Mouse (Mus musculus) embryonic facial prominence, embryonic 11.5 days (tissue): ENCODE measurements at regions not wholly inside any gene's neighbourhood (a gene's known extent, or its start where the extent isn't known, plus 50 kb on each side); places are given as distances from the start of the nearest gene placed in this dataset.

Experiments used
- ATAC-seq: fragments of 200-750 bp; cut with Nextera tagmentation; replicated peaks from 2 replicates; pipeline ENCODE4 v1.8.0; 2017; ENCODE audit warnings: low read depth; ENCODE audit not compliant: insufficient number of reproducible peaks, low FRiP score, low TSS enrichment
- DNase-seq: peaks from one replicate; pipeline ENCODE4 v3.0.0-alpha.2; 2015; ENCODE audit warnings: low spot score
- H3K27ac ChIP-seq: fragments of 300-500 bp; sonication (generic); replicated peaks from 2 replicates; pipeline ENCODE4 v1.5.1; 2014; ENCODE audit warnings: mild to moderate bottlenecking, low read depth, low read length, control low read depth
- H3K27me3 ChIP-seq: fragments of 300-500 bp; sonication (generic); 2 replicates; pipeline ENCODE4 v1.6.1; 2014; ENCODE audit warnings: mild to moderate bottlenecking, low read length, moderate library complexity, mixed read lengths; ENCODE audit not compliant: control insufficient read depth, insufficient read depth
- H3K36me3 ChIP-seq: fragments of 300-500 bp; sonication (generic); replicated peaks from 2 replicates; pipeline ENCODE4 v1.6.1; 2014; ENCODE audit warnings: low read depth, mild to moderate bottlenecking, low read length, moderate library complexity, mixed read lengths; ENCODE audit not compliant: control insufficient read depth, insufficient read depth
- H3K4me1 ChIP-seq: fragments of 300-500 bp; sonication (generic); 2 replicates; pipeline ENCODE4 v1.6.1; 2014; ENCODE audit warnings: low read length, mixed read lengths; ENCODE audit not compliant: control insufficient read depth, insufficient read depth
- H3K4me2 ChIP-seq: fragments of 300-500 bp; sonication (generic); 2 replicates; pipeline ENCODE4 v1.6.1; 2014; ENCODE audit warnings: low read depth, mild to moderate bottlenecking, control low read depth, low read length, moderate library complexity
- H3K4me3 ChIP-seq: fragments of 300-500 bp; sonication (generic); 2 replicates; pipeline ENCODE4 v1.5.1; 2014; ENCODE audit warnings: low read depth, low read length, control low read depth
- H3K9ac ChIP-seq: fragments of 300-500 bp; sonication (generic); replicated peaks from 2 replicates; pipeline ENCODE4 v1.6.1; 2014; ENCODE audit warnings: mild to moderate bottlenecking, control low read depth, low read length
- H3K9me3 ChIP-seq: fragments of 300-500 bp; sonication (generic); replicated peaks from 2 replicates; pipeline ENCODE4 v1.6.1; 2016; ENCODE audit warnings: mild to moderate bottlenecking, low read length, inconsistent platforms, mixed read lengths; ENCODE audit not compliant: control insufficient read depth
- WGBS: fragments of 180-500 bp; shearing (Covaris S2); extraction: QIAGEN DNeasy Blood & Tissue Kit; methylation state at CpG from one replicate; pipeline ENCODE4 v1.1.7; 2014; 5-methylcytosine and 5-hydroxymethylcytosine counted together

DNA sequence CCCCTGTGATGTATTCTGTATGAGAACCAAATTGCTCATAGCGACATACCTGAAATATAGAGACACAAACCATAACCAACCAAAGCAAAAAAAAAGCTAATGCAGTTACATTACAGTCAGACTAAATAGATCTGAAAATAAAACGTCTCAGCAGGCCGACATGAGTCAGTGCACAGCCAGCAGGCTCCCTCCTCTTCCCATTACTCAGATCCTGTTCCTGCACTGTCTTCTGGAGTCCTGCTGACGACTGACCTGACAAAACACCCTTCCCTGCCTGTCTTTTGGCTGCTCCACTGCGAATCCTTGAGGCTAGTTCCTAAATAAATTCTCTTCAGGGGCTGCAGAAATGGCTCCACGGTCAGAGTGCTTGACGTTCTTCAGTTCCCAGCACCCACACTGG, 61.3 kb upstream of the 1600014C23Rik start:
- 88% methylated on average over 7 of the region's 7 CpGs for WGBS
- ATAC-seq (no peak), DNase-seq (no peak)
- Histone ChIP-seq H3K27ac (no peak overlapping the region), H3K4me1 (no peaks in the 10 kb centered on the region), H3K27me3 (no peaks in the 10 kb centered on the region), H3K4me3 (no peak overlapping the region), H3K9me3 (no peaks in the 10 kb centered on the region), H3K9ac (no peak overlapping the region), H3K4me2 (no peak overlapping the region), H3K36me3 (no peaks in the 10 kb centered on the region)

DNA sequence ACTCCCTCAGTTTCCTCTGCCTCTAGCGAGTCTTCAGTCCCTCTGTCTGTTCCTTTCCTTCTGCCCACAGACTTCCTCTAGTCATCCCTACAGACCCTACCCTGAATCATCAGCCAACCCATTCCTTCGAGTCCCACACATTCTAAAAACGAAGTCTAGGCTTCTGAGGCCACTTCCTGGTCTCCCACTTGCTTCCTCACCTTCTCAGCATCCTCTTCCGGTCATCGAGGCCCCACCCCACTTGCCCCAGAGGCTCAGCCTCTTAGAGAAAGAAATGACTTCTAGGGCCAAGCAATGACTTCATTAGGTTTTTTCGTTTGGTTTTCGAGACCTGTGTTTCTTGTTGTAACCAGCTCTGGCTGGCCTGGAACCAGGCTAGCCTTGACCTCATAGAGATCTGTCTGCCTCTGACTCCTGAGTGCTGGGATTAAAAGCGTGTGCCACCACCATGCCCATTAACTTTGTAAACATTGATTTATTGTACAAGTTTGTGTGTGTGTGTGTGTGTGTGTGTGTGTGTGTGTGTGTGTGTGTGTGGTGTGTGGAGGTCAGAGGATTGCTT, 57.4 kb upstream of the 1600014C23Rik start:
- Histone ChIP-seq H3K36me3 (no peaks in the 10 kb centered on the region), H3K4me1 (no peaks in the 10 kb centered on the region), H3K4me2 (no peak overlapping the region), H3K4me3 (no peak overlapping the region), H3K27me3 (no peaks in the 10 kb centered on the region), H3K27ac (no peak overlapping the region), H3K9me3 (no peaks in the 10 kb centered on the region), H3K9ac (no peak overlapping the region)
- no peak for ATAC-seq
- DNase-seq: no peak
- whole genome bisulfite sequencing: 82% methylated on average over 8 of the region's 8 CpGs

DNA sequence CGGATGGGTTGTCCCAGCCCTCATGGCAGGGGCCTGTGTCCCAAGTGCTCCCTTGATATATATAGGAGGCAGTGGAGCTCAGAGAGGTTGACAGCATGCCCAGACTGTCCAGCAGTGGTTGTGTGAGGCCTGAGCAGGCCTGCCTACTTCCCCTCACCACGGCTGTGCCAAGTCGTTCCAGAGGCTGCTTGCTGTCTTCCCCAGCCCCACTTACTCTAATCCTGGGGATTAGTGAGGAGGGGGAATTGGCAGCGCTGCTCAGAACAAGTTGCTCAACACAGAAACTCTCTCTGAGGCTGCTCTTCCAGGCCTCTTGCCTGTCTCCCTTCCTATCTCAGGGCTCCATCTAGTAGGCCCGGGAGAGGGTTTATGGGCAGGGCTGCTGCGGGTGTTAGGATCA, 56.1 kb upstream of the 1600014C23Rik start:
- WGBS: 53% methylated on average over 6 of the region's 6 CpGs
- H3K36me3 ChIP-seq: no peaks in the 10 kb centered on the region

DNA sequence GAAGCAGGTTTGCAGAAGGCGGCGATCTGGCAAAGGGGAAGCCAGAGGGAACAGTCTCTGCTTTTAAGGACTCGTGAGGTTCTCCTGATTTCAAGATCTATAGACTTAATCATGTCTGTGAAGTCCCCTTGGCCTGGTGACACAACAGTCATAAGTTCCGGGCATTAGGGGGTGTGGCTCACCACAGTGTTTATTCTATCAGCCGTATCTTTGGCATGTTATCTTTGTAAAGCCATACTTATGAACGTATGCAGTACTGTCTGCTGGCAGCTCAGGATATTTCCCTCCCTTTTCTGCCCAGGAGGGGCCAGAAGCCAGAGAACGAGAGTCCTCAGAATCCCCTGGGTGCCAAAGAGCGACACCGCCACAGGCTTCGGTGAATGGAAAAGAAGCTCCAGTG, 51.3 kb upstream of the 1600014C23Rik start:
- ATAC-seq (no peak), DNase-seq (no peak)
- Histone ChIP-seq H3K36me3 (no peaks in the 10 kb centered on the region), H3K27ac (no peak overlapping the region), H3K9ac (no peak overlapping the region), H3K4me2 (no peak overlapping the region), H3K4me1 (no peaks in the 10 kb centered on the region), H3K9me3 (no peaks in the 10 kb centered on the region), H3K27me3 (no peaks in the 10 kb centered on the region), H3K4me3 (no peak overlapping the region)
- 77% methylated on average over 10 of the region's 10 CpGs for WGBS

More for the DNA sequence above, 56.1 kb upstream of the 1600014C23Rik start:
- no peak overlapping the region for H3K9ac ChIP-seq
- DNase-seq: no peak
- H3K27me3 ChIP-seq: no peaks in the 10 kb centered on the region
- H3K4me3 ChIP-seq: no peak overlapping the region
- no peaks in the 10 kb centered on the region for H3K4me1 ChIP-seq
- no peak for ATAC-seq
- H3K9me3 ChIP-seq: no peaks in the 10 kb centered on the region
- H3K4me2 ChIP-seq: no peak overlapping the region
- no peak overlapping the region for H3K27ac ChIP-seq

DNA sequence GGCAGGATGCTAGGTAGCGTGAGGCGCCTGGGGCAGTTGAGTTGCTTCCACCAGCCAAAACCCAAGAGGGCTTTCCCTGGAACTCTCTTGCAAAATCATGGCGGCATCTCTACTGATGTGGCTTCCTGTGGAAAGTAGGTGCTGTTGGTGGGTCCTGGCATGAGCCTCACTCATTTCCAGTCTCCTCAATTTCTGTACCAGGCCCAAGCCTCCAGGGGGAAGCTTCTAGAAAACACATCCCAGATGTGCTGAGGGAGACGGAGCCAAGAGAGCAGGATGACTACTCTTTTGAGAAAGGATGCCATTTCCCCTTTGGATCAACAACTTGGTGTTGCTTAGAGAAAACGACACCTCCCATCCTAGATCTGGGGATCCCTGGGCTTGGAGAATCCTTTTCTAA, 50.9 kb upstream of the 1600014C23Rik start:
- H3K36me3 ChIP-seq: no peaks in the 10 kb centered on the region
- H3K27ac ChIP-seq: no peak overlapping the region
- H3K4me1 ChIP-seq: no peaks in the 10 kb centered on the region
- DNase-seq: no peak
- H3K9me3 ChIP-seq: no peaks in the 10 kb centered on the region
- no peak overlapping the region for H3K4me3 ChIP-seq
- WGBS: 89% methylated on average over 5 of the region's 5 CpGs
- H3K27me3 ChIP-seq: no peaks in the 10 kb centered on the region
- H3K4me2 ChIP-seq: no peak overlapping the region
- H3K9ac ChIP-seq: no peak overlapping the region
- no peak for ATAC-seq
